Mouse (Mus musculus): Measurements from ENCODE around the gene Gcnt2. TPM values are rescaled to one million over a fixed set of nuclear protein-coding genes. Genes with fewer than 3 reads are reported as not detected.

The Gcnt2 gene
- polyA plus RNA-seq, 1 experiment from 2014 or later = 5.7 TPM

DNA sequence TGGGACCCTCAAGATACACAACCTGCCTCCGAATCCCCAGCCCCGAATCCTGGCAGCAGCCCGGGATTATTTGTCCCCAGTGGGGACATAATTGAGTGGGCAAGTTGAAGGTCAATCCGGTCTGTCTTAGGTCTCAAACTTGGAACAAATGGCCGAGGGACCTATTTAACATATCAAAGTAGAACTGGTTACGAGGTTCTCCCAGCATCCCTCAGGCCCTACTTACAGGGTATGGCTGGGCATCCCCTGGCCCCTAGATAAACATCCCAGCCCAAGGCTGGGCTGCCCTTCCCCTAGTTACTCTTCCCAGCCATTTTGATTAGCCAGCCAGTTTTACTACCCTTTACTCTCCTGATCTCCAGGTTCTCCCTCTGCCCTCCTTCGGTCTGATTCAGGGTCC lies 8.3 kb upstream of the Gcnt2 start:
- no peak for DNase-seq (ENCODE audit: low spot score)
- H3K4me3 ChIP-seq (ENCODE audit: low read depth, low read length) = no peak overlapping the region
- no peak for TF ChIP-seq CTCF (IDR thresholded peaks at IDR 0.05; ENCODE audit: low read depth)
- no peak for TF ChIP-seq EP300 (optimal IDR thresholded peaks at IDR 0.05)
- H3K4me1 ChIP-seq (replicated peaks; ENCODE audit: control insufficient read depth, insufficient read depth) = 0 out of 2 replicates have a peak, but pooled peaks cover 3% of the 10 kb centered on the region
- no peak overlapping the region for H3K4me2 ChIP-seq (replicated peaks; ENCODE audit: low read depth)
- H3K27me3 ChIP-seq (ENCODE audit: control insufficient read depth, insufficient read depth, low read length) = no peaks in the 10 kb centered on the region
- H3K27ac ChIP-seq (replicated peaks) = no peak overlapping the region
- WGBS = 86% methylated on average over 7 of the region's 7 CpGs
- no peak overlapping the region for H3K9ac ChIP-seq (ENCODE audit: low read length)
- no peaks in the 10 kb centered on the region for H3K9me3 ChIP-seq (ENCODE audit: control insufficient read depth, low read length)
- no peaks in the 10 kb centered on the region for H3K36me3 ChIP-seq (ENCODE audit: control insufficient read depth, insufficient read depth, low read length)
- ATAC-seq (ENCODE audit: low FRiP score, low TSS enrichment) = no peak

DNA sequence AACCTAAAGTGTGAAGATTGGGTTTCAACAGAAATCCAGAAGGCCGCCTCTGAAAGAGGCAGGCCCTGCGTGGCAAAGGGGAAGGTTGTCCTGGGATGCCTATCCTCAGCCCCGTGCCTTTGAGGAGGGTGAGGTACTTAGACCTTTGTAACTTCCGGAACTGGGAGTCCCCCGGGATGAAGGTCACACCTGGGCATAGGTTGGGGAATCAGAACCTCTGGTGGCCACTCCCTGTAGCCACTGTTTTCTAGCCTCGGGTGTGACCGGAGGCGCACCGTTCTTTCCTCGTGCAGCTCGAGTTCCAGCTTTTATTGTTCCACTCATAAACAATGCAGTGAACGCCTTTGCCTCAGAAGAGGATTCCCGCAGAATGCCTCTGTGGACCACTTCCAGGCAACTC lies 7.6 kb upstream of the Gcnt2 start:
- DNase-seq (ENCODE audit: low spot score) (peak; percentile 44), ATAC-seq (ENCODE audit: low FRiP score, low TSS enrichment) (peak; percentile 73; the same call in 1 of the 2 replicates)
- TF ChIP-seq EP300 (optimal IDR thresholded peaks at IDR 0.05) (no peak), CTCF (IDR thresholded peaks at IDR 0.05; ENCODE audit: low read depth) (no peak)
- Histone ChIP-seq H3K4me2 (replicated peaks; ENCODE audit: low read depth) (no peak overlapping the region), H3K27ac (replicated peaks) (no peak overlapping the region), H3K9ac (ENCODE audit: low read length) (no peak overlapping the region), H3K27me3 (ENCODE audit: control insufficient read depth, insufficient read depth, low read length) (no peaks in the 10 kb centered on the region), H3K4me1 (replicated peaks; ENCODE audit: control insufficient read depth, insufficient read depth) (0 out of 2 replicates have a peak, but pooled peaks cover 3% of the 10 kb centered on the region), H3K36me3 (ENCODE audit: control insufficient read depth, insufficient read depth, low read length) (no peaks in the 10 kb centered on the region), H3K9me3 (ENCODE audit: control insufficient read depth, low read length) (no peaks in the 10 kb centered on the region), H3K4me3 (ENCODE audit: low read depth, low read length) (no peak overlapping the region)
- WGBS = 63% methylated on average over 13 of the region's 13 CpGs

DNA sequence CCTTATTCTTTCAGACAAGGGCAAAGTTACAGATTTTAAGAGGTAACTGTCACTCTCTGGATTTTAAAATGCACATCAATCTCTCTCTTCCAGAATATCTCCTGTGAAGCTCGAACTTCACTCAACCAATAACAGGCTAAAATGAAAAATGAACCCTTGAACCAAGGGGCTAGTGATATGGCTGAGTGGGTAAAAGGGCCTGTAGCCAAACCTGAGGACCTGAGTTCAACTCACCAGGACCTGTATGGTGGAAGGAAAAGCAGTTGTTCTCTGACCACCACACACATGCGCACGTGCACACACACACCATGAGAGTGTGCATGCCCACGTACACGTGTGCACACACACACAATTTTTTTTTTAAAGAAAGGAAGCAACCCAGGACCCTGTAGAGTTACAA lies 6.8 kb upstream of the Gcnt2 start:
- Histone ChIP-seq H3K27ac (replicated peaks) (no peak overlapping the region), H3K9me3 (ENCODE audit: control insufficient read depth, low read length) (no peaks in the 10 kb centered on the region), H3K4me1 (replicated peaks; ENCODE audit: control insufficient read depth, insufficient read depth) (0 out of 2 replicates have a peak, but pooled peaks cover 3% of the 10 kb centered on the region), H3K27me3 (ENCODE audit: control insufficient read depth, insufficient read depth, low read length) (no peaks in the 10 kb centered on the region), H3K4me3 (ENCODE audit: low read depth, low read length) (no peak overlapping the region), H3K9ac (ENCODE audit: low read length) (no peak overlapping the region), H3K36me3 (ENCODE audit: control insufficient read depth, insufficient read depth, low read length) (no peaks in the 10 kb centered on the region), H3K4me2 (replicated peaks; ENCODE audit: low read depth) (no peak overlapping the region)
- DNase-seq (ENCODE audit: low spot score) = no peak
- WGBS = 90% methylated on average over 5 of the region's 5 CpGs
- no peak for TF ChIP-seq EP300 (optimal IDR thresholded peaks at IDR 0.05)
- TF ChIP-seq CTCF (IDR thresholded peaks at IDR 0.05; ENCODE audit: low read depth) = no peak
- no peak for ATAC-seq (ENCODE audit: low FRiP score, low TSS enrichment)

DNA sequence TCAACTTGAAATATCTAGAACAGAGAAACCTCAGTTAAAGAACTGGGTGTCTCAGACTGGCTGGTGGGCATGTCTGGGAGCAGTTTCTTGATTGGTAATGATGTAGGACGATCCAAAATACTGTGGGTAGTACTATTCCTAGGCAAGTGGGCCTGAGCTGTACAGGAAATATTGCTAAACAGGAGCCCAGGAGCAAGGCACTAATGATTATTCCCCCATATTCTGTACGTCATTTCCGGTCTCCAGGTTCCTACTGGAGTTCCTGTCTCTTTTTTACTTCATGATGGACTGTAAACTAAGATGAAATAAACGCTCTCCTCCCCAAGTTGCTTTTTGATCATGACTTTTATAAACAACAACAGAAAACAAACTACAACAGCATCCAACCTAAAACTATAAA lies 5.7 kb upstream of the Gcnt2 start:
- WGBS = 83% methylated on average over 4 of the region's 4 CpGs
- no peak overlapping the region for H3K27ac ChIP-seq (replicated peaks)
- no peaks in the 10 kb centered on the region for H3K27me3 ChIP-seq (ENCODE audit: control insufficient read depth, insufficient read depth, low read length)
- peak overlapping the region; percentile 45; the same call in 1 of the 2 replicates for H3K4me3 ChIP-seq (ENCODE audit: low read depth, low read length)
- H3K36me3 ChIP-seq (ENCODE audit: control insufficient read depth, insufficient read depth, low read length) = no peaks in the 10 kb centered on the region
- DNase-seq (ENCODE audit: low spot score) (no peak), ATAC-seq (ENCODE audit: low FRiP score, low TSS enrichment) (no peak)
- H3K4me2 ChIP-seq (replicated peaks; ENCODE audit: low read depth) = peak overlapping the region; percentile 65
- 0 out of 2 replicates have a peak, but pooled peaks cover 3% of the 10 kb centered on the region for H3K4me1 ChIP-seq (replicated peaks; ENCODE audit: control insufficient read depth, insufficient read depth)
- no peaks in the 10 kb centered on the region for H3K9me3 ChIP-seq (ENCODE audit: control insufficient read depth, low read length)
- TF ChIP-seq CTCF (IDR thresholded peaks at IDR 0.05; ENCODE audit: low read depth) (no peak), EP300 (optimal IDR thresholded peaks at IDR 0.05) (no peak)
- H3K9ac ChIP-seq (ENCODE audit: low read length) = no peak overlapping the region; the same call in 1 of the 2 replicates

DNA sequence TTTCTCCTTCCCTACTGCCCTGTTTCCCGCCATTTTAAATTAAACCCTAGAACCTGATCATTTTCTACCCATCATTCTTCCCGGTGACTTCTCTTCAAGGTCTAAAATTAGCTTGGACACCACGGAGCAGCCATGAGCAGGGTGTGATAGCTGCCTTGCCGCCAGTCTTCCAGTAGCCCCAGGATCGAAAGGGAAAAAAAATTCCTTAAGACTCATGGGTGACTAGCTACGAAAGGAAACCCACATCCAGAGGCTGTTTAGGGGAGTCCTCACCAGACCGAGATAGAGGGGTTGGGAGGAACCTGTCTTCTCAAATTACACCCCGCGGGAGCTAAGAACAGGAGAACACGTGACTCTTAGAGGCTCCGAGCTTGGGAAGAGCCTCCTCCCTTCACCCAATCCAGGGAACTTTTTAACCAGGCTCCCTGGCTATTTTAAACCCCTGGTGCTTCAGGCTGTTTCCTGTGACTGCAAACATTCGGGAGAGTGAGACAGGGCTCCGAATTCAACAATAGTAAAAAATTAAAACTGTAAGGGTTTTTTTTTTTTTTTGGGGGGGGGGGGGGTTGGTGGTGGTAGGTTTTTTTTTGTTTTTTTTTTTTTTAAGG lies 5.0 kb upstream of the Gcnt2 start:
- Histone ChIP-seq H3K9me3 (ENCODE audit: control insufficient read depth, low read length) (no peaks in the 10 kb centered on the region), H3K36me3 (ENCODE audit: control insufficient read depth, insufficient read depth, low read length) (no peaks in the 10 kb centered on the region), H3K9ac (ENCODE audit: low read length) (peak overlapping the region; percentile 63), H3K4me3 (ENCODE audit: low read depth, low read length) (peak overlapping the region; percentile 45), H3K4me1 (replicated peaks; ENCODE audit: control insufficient read depth, insufficient read depth) (0 out of 2 replicates have a peak, but pooled peaks cover 3% of the 10 kb centered on the region), H3K27me3 (ENCODE audit: control insufficient read depth, insufficient read depth, low read length) (no peaks in the 10 kb centered on the region), H3K27ac (replicated peaks) (peak overlapping the region; percentile 63), H3K4me2 (replicated peaks; ENCODE audit: low read depth) (peak overlapping the region; percentile 65)
- peak; percentile 37 for DNase-seq (ENCODE audit: low spot score)
- ATAC-seq (ENCODE audit: low FRiP score, low TSS enrichment) = peak; percentile 80
- 0% methylated on average over 13 of the region's 13 CpGs for WGBS
- TF ChIP-seq CTCF (IDR thresholded peaks at IDR 0.05; ENCODE audit: low read depth) (no peak), EP300 (optimal IDR thresholded peaks at IDR 0.05) (no peak)

DNA sequence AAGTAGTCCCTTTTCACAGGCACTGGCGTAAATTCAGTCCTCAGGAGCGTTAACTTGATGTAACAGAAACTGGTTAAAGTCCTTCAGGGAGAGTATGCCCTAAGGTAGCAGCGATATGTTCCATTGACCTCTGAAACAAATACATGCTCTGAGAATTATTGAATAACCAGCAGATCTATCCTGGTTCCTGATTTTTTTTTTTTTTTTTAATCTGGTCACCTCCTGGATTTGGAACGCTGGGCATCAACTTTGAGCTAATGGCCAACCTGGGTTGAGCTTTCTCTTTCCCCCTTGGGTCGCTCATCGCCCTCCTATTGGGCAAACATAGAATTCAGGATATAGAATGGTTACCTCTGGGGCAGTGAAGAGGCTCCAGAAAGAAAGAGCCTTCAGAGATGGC lies 4.3 kb upstream of the Gcnt2 start:
- DNase-seq (ENCODE audit: low spot score) (no peak), ATAC-seq (ENCODE audit: low FRiP score, low TSS enrichment) (no peak)
- WGBS = 74% methylated on average over 6 of the region's 6 CpGs
- TF ChIP-seq EP300 (optimal IDR thresholded peaks at IDR 0.05) = no peak
- no peak for TF ChIP-seq CTCF (IDR thresholded peaks at IDR 0.05; ENCODE audit: low read depth)
- no peaks in the 10 kb centered on the region for H3K9me3 ChIP-seq (ENCODE audit: control insufficient read depth, low read length)
- H3K9ac ChIP-seq (ENCODE audit: low read length) = no peak overlapping the region
- no peaks in the 10 kb centered on the region for H3K27me3 ChIP-seq (ENCODE audit: control insufficient read depth, insufficient read depth, low read length)
- no peak overlapping the region for H3K4me3 ChIP-seq (ENCODE audit: low read depth, low read length)
- H3K4me1 ChIP-seq (replicated peaks; ENCODE audit: control insufficient read depth, insufficient read depth) = 0 out of 2 replicates have a peak, but pooled peaks cover 3% of the 10 kb centered on the region
- H3K4me2 ChIP-seq (replicated peaks; ENCODE audit: low read depth) = peak overlapping the region; percentile 65; the same call in 1 of the 2 replicates
- H3K27ac ChIP-seq (replicated peaks) = no peak overlapping the region
- no peaks in the 10 kb centered on the region for H3K36me3 ChIP-seq (ENCODE audit: control insufficient read depth, insufficient read depth, low read length)

All from stomach, postnatal 0 days (tissue).